Mouse (Mus musculus) ovary, postnatal 10 days (tissue): ENCODE results near the gene Hmgcs2.
"Not testable (repeated sequence)": the region's sequence is repeated elsewhere in the genome, so short reads cannot be mapped to it uniquely, and the experiment has no call there.

Source experiments
- DNase-seq: peaks from one replicate; pipeline ENCODE4 v3.0.0; 2022; ENCODE audit warnings: low spot score

The Hmgcs2 gene

DNA sequence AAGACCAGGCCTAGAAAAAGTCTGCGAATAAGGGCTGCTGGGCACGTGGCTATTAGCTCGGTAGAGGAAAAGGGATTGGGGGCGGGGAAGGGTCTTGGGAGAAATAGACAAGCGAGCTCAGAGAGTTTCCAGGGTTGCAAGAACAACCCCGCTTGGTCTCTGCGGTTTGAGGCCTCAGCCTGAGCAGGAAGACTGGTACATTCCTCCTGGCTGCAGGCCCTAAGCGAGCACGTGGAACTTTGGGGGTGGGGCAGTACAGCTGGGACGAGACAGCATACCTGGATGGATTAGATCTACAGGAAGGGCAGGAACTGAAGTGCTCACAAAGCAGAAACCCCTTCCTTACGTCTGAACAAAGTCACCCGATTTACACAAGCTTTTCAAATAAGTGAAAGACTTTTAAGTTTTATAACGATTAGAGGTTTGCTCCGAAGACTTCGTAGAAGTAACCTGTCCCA lies 58.4 kb downstream of the Hmgcs2 start:
- DNase-seq, result peak; percentile 33

DNA sequence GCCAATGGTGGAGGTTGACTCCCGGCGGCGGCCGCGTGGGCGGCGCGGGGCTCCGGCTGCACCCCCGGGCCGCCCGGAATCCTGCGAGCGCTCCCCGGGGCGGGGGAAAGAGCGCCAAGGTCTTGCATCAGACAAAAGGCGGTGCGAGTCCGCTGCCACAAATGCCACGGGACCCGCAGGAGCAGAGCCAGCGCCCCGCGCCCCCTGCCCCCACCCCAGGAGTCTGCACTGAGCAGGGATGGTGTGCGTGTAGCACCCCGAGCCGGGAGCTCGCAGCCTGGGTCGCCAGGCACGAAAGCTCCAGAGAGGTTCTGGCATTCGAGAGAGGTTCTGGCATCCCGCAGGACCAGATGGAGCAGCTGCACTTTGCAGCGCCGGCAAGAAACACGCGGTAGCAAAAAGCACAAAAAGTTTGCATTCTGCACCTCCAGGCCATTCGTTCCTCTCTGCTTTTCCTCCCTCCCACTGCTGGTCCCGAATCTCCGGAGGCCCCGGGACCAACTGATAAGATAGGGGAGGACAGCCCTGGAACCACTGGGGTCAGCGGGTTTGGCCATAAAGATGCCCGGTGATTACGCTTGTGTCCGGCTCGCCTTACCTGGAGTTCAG lies 59.0 kb downstream of the Hmgcs2 start:
- peak; percentile 40 for DNase-seq

DNA sequence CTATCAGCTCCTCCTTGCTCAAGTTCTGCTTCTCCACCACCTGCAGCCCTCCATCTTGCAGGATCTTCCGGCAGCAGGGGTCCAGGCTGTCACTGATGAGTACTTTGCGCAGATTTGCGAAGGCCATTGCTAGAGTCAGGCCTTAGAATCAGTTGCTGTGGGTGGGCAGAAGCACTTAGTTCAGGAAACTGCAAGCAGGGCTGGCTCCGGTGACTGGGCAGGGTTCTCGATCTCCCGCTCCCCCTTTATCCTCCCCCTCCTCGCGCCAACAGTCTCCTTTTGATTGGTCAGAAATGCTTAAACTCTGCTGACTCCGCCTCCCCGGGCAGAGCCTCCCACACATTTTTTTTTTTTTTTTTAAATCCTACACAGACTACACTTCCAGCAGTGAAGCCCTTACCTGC lies 59.5 kb downstream of the Hmgcs2 start, which contains the start of gene Phgdh:
TSS of gene Phgdh (minus strand) at position 285 of the 404 bp plus-strand sequence.
- not testable (repeated sequence) for DNase-seq

DNA sequence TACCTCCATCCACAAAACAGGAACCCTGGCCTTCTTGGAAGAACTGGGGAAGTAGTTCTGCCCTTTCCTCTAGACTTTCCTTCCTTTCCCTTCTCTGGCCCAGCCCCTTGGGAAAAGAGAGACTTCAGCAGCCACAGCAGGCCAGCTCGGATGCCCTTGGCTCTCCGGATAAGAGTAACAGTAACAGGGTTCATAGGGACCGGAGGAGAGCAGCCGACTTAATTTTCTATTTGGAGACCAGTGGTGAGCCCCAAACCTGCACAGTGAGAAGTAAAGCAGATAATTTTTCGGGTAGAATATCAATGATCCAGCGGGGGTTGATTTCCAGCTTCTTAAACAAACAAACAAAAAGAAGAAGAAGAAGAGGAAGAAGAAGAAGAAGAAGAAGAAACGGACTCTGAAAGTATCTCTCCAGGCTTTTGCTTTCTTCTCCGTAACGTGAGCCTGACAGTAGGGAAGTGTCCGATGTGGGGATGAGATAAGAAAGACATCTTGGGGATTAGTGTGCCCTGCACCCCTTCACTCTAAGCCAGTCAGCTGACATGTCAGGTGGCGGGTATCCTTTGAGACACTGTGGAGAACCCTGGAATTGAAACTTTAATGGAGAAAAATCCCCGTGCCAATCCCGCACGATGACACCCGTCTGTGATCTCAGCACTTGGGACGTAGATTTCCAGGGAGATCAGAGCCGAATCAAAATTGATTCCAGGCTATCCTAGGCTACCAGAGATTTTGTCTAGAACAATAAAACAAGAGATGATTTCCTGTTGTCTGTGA lies 60.8 kb downstream of the Hmgcs2 start:
- DNase-seq, result no peak

DNA sequence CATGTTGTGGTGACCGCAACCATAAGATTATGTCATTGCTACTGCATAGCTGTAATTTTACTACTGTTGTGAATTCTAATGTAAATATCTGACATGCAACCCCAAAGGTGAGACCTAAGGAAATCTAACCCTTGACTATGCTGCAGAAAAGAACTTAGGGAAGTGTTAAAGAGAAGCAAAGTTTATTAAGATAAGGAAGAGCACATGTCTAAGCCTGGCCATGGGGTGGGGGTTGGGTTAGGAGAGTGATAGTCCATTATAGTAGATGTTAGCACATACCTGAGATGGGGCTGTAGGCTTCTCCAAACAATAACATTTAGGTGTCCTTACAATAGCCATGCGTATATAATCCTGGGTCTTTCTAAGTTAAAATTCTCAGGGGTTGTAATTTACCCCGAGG lies 63.0 kb downstream of the Hmgcs2 start:
- no peak for DNase-seq

DNA sequence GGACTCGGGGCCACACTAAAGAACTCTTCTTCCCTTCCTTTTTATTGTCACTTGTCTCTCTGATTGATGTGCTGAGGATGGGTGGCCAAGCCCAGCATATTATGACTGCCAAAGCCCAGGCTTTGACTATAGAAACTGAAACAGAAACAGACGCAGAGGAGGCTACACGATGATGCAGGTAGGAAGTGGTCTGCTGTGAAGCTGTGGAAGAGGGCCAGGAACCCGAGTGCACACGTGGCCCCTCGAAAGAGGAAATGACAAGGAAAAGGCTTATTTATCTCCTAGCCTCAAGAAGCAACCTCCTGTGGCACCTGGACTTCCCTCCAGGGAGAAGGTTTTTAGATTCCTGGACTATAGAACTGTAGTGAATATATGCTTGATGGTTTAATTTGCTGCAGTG lies 67.9 kb downstream of the Hmgcs2 start:
- no peak for DNase-seq

DNA sequence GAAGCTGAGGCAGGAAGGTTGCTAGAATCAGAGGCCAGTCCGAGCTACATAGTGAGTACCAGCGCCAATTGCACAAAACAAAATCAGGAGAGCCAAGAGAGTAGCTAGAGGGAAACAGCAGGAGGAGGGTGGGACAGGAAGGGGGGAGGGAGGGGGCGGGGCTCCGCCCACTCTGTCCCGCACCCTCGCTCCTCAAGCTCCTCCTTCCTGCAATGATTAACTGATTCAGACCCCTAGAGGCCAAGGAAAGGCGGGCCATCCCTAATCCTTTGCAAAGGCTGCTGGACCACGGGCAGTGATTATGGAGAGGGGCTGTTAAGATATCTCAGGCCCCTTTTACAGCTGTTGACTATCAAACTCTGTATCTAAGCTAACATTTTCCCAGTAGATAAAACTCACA lies 68.5 kb downstream of the Hmgcs2 start:
- DNase-seq, result no peak

DNA sequence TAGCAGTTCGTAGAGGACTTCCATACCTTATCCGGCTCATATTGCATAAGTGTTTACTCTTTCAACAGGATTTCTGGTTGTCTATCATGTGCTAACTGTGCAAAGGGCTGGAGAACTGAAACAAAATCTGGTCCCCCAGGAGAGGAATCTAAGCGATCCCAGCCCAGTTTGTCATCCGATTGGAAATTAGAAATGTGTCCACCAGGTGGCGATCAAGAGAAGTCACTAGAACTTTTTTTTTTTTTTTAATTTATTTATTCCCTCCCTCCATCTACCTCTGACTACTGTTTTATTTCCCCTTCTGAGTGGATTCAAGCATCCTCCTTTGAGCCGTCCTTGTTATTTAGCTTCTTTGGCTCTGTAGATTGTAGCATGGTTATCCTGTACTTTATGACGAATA lies 73.7 kb downstream of the Hmgcs2 start:
- DNase-seq, result peak; percentile 9

DNA sequence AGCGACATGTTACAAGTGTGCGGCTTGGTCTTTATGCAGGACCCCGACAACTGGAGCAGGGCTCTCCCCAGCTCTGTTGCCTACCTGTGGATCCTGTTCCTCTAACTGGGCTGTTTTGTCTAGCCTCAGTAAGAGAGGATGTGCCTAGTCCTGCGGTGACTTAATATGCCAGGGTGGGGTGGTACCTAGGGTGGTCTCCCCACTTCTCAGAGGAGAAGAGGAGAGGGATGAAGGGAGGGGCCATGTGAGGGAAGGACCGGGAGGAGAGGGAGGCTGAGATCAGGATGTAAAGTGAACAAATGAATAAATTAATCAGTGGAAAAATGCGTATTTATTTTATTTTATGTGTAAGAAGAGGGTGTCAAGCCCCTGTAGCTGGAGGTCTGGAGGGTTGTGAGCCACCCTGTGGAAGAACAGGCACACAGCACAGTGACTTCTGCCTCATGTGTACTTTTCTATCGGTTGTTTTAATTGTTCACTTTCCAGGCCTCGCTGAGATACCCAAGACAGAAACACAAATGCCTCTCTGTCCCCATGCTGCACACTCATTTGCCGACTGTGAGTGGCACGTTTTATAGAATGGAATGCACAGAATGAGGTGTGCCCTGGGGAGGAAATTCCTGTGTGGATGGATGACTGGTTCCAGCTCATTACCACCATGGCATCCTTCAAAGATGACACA lies 75.2 kb downstream of the Hmgcs2 start:
- DNase-seq, result no peak

DNA sequence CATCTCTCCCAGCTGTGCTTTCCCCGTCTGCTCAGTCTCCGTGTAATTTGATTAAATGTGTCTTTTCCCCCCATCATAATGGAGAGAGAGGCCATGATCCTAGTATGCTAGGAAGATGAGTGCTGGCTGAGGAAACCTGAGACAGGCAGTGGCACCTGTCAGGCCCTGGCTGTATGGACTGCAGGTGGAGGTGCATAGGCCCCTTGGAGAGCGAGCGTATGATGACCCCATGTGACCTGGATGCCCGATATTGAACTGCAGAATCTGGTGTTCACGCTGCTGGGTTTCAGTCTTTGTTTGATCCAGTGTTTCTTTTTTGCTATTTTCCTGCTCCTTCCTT lies 75.8 kb downstream of the Hmgcs2 start:
- DNase-seq, result no peak

DNA sequence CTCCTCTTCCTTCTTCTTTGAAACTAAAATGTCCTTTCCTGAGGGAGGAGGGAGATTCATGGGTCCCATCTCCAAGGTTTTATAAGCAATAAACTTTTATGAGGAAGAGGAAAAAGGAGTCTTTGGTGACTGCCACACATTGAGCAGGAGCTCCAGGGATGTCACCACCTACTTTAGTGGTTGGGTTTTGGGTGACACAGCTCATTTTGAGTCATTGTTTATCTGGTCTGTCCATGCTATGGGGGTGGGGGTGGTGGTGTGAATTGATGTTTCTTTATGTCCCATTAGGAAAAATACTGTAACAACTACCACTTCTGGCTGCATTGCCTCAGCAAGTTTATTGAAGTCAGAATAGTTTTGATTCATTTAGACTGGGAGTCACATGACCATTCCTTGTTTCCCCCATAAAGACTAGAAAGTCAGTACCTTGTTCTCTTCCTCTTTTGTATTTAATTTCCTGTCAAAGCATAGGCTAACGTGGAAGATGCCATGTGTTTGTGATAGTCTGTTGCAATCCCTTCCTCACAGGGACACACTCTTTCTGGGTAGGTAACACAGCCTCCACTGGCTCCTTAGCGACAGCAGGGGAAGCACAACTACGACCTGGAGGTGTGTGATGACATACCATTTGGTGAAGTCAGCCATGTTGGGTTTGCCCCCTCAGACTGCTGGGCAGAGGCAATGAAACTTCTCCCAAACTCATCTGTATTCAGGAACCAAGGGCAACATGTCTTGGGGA lies 76.6 kb downstream of the Hmgcs2 start:
- DNase-seq, result no peak
